Mouse (Mus musculus): ENCODE results near the gene Htr6.

DNA sequence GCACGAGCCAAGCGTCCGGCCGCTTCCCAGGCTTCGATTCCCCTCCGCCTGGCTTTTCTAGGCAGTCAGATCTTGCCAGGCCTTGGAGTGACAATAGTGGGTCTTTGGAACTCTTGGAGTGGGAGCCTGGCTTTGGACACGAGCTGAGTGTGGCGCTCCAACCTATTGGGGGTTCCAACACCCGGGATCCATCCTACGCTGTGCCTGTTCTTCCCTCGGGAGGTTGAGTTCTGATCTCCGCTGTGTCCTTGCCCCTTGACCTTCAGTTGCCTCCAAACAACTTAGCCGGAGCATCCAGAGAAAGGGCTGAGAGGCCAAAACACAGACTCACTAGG is 17.8 kb upstream of the Htr6 start:
- TF ChIP-seq CTCF (IDR thresholded peaks at IDR 0.05; ENCODE audit: borderline replicate concordance, control insufficient read depth, extremely low read depth, insufficient read depth, low read length, poor library complexity) (no peak), POLR2A (IDR thresholded peaks at IDR 0.05; ENCODE audit: control insufficient read depth, extremely low read depth, insufficient read depth, low read length, poor library complexity) (no peak)
